Mouse (Mus musculus): ENCODE data around the gene Pck1.

Pck1 gene

DNA sequence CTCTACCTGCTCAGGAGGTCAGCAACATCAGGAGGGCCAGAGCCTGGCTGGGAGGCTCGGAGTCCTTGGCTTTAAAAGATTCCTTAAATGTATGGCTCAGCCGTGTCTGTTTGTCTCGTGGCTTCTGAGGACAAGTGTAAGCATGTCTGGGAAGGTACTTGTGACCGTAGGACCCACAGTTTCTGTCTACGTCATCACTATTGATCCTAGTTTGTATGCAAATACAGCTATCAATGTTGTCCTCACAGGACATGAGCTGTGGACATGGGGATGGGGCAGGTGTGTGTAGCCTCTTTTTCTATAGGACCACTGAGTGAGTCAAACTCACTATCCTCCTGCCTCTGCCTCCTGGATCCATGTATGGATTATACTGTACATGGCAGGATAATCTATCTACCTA, 4.8 kb upstream of the Pck1 start:
- no peak for DNase-seq (ENCODE audit: low read depth, low spot score)

DNA sequence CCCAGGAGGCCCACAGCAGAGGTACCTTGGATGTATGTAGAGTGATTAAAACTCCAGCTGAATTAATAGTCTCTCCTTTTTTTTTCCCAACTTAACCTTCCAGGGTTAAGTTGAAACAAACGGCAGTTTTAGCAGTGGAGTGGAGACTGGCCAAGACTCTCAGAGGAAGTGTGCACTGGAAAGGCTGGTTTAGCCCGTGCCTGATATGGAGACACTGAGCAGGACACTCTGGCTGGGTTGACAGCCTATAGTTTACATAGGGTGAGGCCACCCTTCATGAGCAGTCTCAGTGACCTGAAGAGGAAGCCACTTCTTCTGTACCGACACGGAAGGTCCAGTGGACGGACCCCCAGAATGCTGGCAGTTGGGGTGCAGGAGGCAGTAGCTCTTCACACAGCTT, 1.5 kb upstream of the Pck1 start:
- DNase-seq (ENCODE audit: low read depth, low spot score): no peak

DNA sequence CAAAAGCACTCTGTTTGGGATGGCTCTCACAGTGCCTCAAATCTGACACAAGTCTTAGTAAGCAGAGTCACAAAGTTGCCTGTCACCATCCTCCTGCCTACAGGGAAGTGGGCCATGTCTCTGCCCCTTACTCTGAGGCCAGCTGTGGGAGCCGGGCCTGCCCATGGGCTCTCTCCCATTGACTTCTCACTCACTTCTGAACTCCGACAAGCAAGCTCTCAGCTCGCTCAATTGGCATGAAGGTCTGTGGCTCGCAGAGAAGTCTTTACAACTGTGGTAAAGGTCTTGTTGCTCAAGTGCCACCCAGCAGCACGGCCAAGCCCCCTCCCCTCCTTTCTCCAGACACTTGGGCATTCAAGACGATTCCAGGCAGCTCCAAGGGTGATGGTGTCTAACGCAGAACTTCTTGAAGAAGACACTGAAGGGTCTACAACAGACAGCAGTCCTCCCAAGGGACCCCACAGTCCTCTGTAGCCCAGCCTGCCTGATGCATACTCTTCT, 1.0 kb upstream of the Pck1 start:
- no peak for DNase-seq (ENCODE audit: low read depth, low spot score)

DNA sequence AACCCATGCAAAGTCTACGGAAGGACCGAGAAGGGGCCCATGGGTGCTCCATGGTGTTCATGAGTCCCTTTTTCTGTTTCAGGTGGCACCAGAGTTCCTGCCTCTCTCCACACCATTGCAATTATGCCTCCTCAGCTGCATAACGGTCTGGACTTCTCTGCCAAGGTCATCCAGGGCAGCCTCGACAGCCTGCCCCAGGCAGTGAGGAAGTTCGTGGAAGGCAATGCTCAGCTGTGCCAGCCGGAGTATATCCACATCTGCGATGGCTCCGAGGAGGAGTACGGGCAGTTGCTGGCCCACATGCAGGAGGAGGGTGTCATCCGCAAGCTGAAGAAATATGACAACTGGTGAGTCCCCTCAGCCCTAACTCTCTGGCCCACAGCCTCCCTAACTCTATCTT, 418 bp downstream of the Pck1 start:
- DNase-seq (ENCODE audit: low read depth, low spot score): no peak

DNA sequence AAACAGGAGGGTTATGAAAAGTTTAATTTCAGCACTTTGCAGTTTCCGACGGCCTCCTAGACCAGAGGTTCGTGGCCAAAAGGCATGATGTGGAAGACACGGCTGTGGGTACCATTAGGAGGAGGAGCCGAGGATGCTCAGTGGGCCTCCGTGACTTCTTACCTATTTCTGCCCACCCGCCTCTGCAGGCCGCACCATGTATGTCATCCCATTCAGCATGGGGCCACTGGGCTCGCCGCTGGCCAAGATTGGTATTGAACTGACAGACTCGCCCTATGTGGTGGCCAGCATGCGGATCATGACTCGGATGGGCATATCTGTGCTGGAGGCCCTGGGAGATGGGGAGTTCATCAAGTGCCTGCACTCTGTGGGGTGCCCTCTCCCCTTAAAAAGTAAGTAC, 1.7 kb downstream of the Pck1 start:
- DNase-seq (ENCODE audit: low read depth, low spot score): no peak

DNA sequence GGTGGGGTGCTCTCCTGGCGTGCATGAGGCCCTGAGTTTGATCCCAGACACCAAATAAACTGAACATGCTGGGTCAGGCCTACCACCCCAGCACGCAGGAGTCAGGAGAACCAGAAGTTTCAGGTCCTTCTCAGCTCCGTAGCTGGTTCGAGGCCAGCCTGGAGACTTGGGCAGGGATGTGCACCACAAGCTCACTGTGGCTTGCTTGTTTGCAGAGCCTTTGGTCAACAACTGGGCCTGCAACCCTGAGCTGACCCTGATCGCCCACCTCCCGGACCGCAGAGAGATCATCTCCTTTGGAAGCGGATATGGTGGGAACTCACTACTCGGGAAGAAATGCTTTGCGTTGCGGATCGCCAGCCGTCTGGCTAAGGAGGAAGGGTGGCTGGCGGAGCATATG, 2.1 kb downstream of the Pck1 start:
- no peak for DNase-seq (ENCODE audit: low read depth, low spot score)

DNA sequence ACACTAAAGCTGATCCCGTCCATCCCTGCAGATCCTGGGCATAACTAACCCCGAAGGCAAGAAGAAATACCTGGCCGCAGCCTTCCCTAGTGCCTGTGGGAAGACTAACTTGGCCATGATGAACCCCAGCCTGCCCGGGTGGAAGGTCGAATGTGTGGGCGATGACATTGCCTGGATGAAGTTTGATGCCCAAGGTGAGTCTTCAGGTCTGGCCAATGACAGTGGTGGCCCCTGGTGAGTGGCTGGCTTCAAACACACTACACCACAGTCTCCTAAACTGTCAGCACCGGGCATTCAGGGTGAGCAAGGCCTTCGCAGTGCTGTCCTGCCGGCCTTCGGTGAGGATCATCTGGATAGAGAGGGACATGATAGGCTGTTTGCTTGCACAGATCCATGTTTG, 3.1 kb downstream of the Pck1 start:
- DNase-seq (ENCODE audit: low read depth, low spot score): no peak

DNA sequence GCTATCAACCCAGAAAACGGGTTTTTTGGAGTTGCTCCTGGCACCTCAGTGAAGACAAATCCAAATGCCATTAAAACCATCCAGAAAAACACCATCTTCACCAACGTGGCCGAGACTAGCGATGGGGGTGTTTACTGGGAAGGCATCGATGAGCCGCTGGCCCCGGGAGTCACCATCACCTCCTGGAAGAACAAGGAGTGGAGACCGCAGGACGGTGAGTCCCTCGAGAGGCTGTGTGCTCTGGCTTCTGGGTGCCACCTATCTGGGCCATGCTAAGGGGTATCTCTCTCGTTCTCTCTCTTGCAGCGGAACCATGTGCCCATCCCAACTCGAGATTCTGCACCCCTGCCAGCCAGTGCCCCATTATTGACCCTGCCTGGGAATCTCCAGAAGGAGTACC, 4.1 kb downstream of the Pck1 start:
- DNase-seq (ENCODE audit: low read depth, low spot score): no peak

DNA sequence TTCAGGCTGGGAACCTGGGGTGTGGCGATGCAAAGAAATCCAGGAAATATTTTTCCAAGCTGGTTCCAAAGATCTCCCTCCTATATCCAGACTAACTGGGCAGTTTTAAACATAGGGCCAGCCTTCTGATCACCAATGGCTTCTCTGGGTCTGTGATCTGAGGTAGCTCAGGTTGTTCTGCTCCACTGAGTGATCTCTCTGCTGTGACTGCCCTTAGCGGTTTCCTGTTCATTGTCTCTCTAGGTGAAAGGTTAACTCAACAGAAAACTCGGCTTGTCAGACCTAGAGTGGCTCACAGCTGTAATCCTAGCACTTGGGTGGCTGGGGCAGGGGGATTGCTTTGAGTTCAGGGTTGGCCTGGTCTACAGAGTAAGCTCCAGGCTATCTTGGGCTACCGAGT, 4.5 kb downstream of the Pck1 start:
- DNase-seq (ENCODE audit: low read depth, low spot score): no peak

DNA sequence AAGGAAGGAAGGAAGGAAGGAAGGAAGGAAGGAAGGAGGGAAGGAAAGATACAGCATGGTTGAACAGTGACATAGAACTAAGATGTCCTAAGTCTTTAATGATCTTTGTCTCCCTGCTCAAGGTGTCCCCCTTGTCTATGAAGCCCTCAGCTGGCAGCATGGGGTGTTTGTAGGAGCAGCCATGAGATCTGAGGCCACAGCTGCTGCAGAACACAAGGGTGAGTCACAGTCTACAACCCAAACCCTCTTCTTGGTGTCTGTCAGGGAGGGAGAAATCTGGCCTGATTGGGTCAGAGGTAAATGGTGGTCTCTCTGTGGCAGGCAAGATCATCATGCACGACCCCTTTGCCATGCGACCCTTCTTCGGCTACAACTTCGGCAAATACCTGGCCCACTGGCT, 5.0 kb downstream of the Pck1 start:
- DNase-seq (ENCODE audit: low read depth, low spot score): no peak

DNA sequence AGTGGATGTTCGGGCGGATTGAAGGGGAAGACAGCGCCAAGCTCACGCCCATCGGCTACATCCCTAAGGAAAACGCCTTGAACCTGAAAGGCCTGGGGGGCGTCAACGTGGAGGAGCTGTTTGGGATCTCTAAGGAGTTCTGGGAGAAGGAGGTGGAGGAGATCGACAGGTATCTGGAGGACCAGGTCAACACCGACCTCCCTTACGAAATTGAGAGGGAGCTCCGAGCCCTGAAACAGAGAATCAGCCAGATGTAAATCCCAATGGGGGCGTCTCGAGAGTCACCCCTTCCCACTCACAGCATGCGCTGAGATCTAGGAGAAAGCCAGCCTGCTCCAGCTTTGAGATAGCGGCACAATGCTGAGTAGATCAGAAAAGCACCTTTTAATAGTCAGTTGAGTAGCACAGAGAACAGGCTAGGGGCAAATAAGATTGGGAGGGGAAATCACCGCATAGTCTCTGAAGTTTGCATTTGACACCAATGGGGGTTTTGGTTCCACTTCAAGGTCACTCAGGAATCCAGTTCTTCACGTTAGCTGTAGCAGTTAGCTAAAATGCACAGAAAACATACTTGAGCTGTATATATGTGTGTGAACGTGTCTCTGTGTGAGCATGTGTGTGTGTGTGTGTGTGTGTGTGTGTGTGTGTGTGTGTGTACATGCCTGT, 5.7 kb downstream of the Pck1 start:
- DNase-seq (ENCODE audit: low read depth, low spot score): no peak

DNA sequence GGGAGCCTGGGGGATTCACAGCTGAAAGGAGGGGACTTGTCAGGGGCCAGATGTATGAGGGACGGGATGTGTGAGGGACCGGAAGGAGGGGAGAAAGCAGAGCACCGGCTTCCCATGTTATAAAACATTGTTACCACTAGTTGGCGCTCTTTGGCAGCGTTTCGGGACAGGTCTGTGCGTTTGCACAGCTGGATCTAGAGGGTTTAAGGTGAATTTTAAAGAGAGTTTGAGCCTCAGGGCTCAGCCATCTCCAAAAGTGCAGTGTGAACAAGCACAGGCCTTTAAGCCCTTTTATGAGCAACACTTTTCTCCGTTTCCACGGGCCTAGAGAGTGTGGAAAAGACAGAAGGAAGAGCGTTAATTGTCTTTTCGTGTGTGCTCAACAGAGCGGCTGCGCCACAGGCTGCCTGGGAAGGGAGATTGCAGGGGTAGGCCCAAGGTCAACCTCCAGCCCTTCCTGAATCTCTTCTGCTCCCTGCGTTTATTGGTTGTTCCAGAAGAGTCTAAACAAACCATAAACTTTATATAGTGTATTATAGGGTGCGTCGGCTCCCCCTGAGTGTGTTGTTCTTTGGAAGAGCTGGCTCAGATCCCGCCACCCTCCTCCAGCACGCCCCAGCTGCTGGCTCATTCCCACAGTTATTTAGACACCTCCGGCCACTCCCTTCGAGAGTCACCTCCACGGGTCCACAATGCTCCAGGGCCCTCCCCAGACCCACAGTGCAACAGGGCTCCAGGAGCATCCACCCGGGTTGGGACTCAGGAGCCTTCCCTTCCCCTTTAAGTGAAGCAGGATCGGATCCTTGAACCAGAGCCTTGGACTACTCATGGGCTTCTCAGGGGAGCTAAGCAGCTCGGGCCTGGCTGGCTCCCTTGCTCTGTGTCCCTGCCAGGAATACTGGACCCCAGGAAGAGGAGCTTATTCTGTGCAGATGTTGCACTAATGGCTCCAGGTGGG, 6.8 kb downstream of the Pck1 start:
- peak; percentile 94 for DNase-seq (ENCODE audit: low read depth, low spot score)

DNA sequence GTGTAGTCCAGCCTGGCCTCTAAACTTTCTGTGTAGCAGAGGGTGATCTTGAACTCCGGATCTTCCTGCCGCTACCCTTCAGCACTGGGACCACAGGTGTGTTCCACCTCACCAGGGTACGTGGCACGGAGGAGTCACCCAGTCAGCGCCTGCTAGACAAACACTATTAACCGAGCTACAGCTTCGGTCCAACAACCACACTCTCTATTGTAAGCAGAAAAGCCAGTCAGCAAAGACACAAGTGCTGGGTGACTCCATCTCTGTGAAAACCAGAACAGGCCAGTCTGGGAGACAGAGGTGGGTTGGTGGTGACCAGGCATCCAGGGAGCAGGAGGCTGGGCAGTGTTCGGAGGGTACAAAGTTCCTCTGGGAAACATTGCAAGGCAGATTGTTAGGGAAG, 10.5 kb downstream of the Pck1 start:
- DNase-seq (ENCODE audit: low read depth, low spot score): no peak

DNA sequence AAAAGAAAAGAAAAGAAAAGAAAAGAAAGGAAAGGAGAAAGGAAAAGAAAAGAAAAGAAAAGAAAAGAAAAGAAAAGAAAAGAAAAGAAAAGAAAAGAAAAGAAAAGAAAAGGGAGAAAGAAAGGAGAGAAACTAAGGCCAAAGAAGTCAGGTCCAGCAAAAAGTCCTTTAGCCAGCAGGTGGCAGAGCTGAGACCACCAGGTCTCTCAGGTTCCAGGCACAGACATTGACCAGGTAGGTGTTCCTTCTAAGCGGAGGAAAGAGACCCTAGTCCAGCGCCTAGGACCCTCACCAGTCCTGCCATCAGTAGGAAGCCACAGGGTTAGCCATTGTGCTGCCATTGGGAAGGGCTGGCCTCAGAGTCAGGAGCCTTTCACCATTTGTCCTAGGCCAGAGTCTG, 11.5 kb downstream of the Pck1 start:
- peak; percentile 50 for DNase-seq (ENCODE audit: low read depth, low spot score)

DNA sequence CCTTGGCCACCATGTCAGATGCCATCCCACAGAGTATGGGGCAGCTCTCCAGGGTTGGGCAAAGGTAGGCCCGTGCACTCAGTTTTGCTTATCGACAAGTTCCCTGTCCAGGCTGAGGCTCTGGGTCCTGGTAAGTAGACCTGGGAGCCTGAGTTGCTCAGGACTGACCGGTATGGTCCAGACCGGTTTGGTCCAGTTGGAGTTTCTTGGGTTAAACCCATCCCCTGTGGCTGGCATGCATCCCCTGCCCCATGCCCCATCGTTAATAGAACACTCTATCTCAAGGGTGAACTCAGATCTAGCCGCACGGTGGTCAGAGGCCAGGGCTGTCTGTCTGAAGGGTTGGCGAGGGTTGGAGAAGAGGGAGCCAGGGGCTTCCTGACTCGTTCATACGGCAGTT, 12.1 kb downstream of the Pck1 start:
- DNase-seq (ENCODE audit: low read depth, low spot score): no peak

DNA sequence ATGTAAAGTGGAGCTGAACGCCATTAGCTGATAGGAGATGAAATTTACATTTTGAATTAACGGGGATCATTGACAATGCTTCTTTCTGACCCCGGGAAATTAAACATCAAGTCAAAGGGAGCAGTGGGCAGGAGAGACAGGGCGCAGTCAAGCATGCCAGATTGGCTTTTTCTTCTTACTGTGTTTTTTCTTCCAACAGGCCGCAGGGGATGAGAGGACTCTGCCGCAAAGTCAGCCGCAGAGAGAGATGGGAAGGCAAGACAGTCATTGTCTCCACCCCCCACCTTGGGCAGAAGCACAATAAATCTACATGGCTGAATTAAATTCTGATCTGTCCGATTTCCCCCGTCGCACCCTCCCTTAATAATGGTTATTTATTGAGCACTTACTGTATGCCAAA, 12.5 kb downstream of the Pck1 start:
- no peak for DNase-seq (ENCODE audit: low read depth, low spot score)

DNA sequence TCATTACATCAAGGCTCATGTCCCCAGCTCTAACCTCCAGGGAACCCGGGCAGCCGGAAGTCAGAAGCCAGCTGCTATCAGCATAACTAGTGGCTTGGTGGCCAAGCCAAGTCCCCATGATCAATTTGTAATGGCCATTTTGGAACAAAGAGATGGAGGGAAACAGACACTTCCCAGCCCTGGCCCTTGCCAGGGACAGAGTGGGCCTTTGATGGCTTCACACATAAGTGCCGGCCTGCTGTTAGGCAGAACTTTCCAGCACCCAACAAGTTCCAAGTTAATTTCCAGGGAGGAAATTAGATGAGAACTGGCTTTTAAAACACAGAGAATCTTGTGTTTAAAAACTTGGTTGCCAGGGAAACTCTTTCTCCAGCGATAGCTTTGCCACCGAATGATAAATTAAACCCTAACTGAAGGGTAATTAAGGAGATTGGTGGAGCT, 15.6 kb downstream of the Pck1 start:
- no peak for DNase-seq (ENCODE audit: low read depth, low spot score)

DNA sequence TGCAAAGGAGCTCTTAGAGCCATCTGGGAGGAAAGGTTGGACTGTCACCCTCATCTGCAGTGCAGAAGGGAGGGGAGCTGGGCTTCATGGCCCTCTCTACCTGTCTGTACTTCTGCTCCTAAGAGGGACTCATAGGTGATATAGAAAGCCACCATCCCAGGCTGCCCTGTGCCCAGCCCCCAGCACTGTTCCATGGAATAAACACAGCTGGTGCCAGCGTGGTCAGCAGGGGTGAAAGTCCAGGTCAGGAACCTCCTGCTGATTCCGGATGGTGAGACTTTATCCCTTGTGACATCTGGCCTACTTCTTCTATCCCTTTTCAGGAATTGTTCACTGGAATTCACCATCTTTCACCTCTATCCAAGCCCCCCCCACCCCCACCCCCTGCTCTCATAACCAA, 17.2 kb downstream of the Pck1 start:
- DNase-seq (ENCODE audit: low read depth, low spot score): no peak

DNA sequence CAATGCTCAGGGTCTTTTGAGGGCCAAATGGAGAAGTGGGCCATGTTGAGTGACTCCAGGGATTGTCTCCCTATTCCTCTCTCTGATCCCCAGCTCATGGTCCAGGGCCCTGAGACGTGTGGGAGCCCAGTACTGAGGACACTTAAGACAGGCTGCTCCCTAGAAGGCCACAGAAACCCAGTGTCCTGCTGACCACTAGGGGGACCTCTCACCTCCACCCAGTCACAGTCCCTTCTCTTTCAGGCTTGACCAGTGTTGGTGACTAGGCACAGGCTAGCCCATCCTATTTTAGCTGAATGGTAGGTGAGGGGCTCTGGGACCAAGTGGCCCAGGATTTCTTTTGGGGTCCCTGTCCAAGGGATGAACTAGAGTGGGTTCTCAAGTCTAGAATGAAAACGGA, 17.9 kb downstream of the Pck1 start:
- DNase-seq (ENCODE audit: low read depth, low spot score): no peak

DNA sequence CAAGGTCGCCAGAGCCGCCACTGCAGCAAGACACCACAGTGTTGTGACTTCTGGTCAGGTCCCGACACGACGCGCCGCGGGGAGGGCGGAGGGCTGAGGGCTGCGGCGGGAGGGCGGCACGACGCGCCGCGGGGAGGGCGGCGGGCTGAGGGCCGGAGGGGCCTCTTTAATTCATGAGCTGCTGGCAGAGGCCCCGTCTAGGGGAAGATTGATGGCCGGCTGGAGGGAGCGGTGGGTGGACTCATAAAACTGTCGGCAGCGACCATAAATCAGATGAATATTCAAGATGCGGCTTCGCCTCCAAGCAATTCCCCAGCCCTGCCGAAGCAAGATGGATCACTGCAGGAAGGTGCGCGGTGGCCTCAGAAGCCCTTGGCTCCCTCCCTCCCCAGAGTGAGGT, 18.6 kb downstream of the Pck1 start:
- DNase-seq (ENCODE audit: low read depth, low spot score): no peak

DNA sequence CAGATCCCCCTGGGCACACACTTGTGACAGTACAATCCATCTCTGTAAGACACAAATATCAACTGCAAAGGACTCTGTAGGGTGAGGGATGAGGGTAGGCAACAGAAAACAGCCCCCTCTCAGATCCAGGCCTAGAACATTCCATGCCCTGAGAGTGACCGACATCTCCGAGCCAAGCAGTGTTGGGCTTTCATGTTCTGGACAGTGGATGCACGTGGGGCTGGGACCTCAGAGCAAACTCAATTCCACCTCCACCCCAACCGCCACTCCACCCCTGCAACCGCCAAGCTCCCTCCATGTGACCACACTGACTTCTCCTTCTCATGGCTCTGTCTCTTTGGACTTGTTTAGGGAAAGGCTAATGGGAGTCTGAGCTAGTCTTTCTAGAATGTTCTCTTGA, 19.1 kb downstream of the Pck1 start:
- DNase-seq (ENCODE audit: low read depth, low spot score): no peak

DNA sequence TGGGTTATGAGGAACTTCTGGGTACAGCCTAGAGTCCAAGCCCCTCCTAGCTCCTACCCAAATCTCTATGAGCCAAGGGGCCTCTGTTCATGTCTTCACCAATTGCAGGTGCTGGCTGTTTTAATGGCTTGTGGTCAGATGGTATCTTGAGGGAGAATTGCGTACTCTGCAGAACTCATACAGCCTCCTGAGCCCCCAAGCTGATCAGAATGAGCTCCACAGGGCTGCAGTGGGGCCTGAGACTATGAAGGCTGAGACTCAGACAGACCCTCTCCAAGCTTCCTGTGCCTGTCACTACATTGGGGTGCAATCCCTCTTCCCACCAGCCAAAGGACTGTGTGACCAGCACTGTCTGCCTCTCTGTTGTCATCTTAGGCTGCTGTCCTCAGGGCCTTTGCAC, 19.5 kb downstream of the Pck1 start:
- DNase-seq (ENCODE audit: low read depth, low spot score): no peak

DNA sequence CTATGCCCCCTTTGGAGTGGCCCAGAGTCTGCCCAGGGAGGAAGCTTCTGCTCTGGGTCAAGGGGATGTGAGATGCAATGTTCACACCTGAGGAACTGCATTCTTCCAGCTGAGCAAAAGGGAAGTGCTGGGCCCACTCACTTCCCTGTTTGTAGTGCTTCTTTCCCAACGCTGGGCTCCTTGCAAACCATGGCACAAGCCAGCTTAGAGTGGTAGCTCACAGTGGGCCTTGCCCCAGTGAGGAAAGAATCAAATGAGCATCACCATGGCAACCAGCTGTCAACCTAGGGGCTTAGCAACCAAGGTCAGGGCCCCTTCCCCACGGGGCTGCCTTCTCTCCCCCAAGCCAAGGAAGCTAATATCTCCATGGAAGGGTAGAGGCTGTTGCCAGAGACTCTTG, 20.2 kb downstream of the Pck1 start:
- DNase-seq (ENCODE audit: low read depth, low spot score): no peak
